Mouse (Mus musculus): Measurements from ENCODE around the gene Lix1l. TPM values are rescaled to one million over a fixed set of nuclear protein-coding genes. Genes with fewer than 3 reads are reported as not detected.
"Not testable (repeated sequence)": the region's sequence is repeated elsewhere in the genome, so short reads cannot be mapped to it uniquely, and the experiment has no call there.

Gene Lix1l
- polyA plus RNA-seq, 1 experiment from 2014 or later: 0.73 TPM

- Histone ChIP-seq H3K4me3 (replicated peaks) (peak within 1 kb of the TSS; percentile 94), H3K4me1 (replicated peaks) (peaks cover 45% of the 10 kb centered on the region), H3K9ac (peak within 1 kb of the TSS; percentile 96), H3K4me2 (peak within 1 kb of the TSS; percentile 93), H3K27me3 (no peaks in the 10 kb centered on the region), H3K36me3 (peaks cover 44% of the 10 kb centered on the region), H3K9me3 (replicated peaks) (no peaks in the 10 kb centered on the region), H3K27ac (peak within 1 kb of the TSS; percentile 87)
- ATAC-seq (ENCODE audit: low read depth) (peak; percentile 90), DNase-seq (peak; percentile 73)
- WGBS (ENCODE audit: insufficient replicate concordance): 3% methylated on average over 60 of the region's 60 CpGs
Observed at GRCm38 (mm10) chr3:96634928-96635879, 34.3 kb downstream of the Lix1l start, which contains the start of the genes Pex11b and Gm42957. Gene Pex11b, plus strand, starts transcription at chr3:96635376. Gene Gm42957, plus strand, starts transcription at chr3:96635474.

GRCm38 (mm10) chr3:96635906-96636305 is 35.0 kb downstream of the Lix1l start:
- no peaks in the 10 kb centered on the region for H3K27me3 ChIP-seq
- H3K9ac ChIP-seq: peak overlapping the region; percentile 96
- peak overlapping the region; percentile 93 for H3K4me2 ChIP-seq
- DNase-seq (no peak), ATAC-seq (ENCODE audit: low read depth) (peak; percentile 27)
- WGBS (ENCODE audit: insufficient replicate concordance): 8% methylated on average over 15 of the region's 15 CpGs
- H3K9me3 ChIP-seq (replicated peaks): no peaks in the 10 kb centered on the region
- peaks cover 39% of the 10 kb centered on the region for H3K4me1 ChIP-seq (replicated peaks)
- peak overlapping the region; percentile 87 for H3K27ac ChIP-seq
- peaks cover 40% of the 10 kb centered on the region for H3K36me3 ChIP-seq
- peak overlapping the region; percentile 94 for H3K4me3 ChIP-seq (replicated peaks)

- no peak for ATAC-seq (ENCODE audit: low read depth)
- 49% methylated on average over 11 of the region's 11 CpGs for WGBS (ENCODE audit: insufficient replicate concordance)
Observed at GRCm38 (mm10) chr3:96636448-96636847, 35.5 kb downstream of the Lix1l start.

DNA sequence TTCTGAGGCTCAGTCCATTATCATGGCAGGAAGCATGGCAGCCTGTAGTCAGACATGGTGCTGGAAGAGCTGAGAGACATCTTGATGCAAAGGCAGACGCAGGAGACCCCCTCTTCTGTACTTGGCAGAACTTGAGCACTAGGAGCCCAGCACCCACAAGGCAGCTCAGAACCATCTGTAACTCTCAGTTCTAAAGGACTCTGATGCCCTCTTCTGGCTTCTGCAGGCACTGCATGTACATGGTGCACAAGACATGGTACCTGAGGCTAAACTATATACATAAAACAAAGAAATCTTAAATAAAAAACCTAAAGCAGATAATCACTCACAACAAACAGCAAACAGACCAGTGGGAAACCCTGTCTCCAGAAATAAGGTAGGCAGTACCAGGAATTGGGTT is 38.3 kb downstream of the Lix1l start:
- WGBS (ENCODE audit: insufficient replicate concordance): 66% methylated on average over 1 of the region's 1 CpGs
- no peak overlapping the region for H3K4me2 ChIP-seq
- DNase-seq: peak; percentile 53

More at GRCm38 (mm10) chr3:96636448-96636847, 35.5 kb downstream of the Lix1l start:
- H3K9me3 ChIP-seq (replicated peaks): no peaks in the 10 kb centered on the region
- H3K9ac ChIP-seq: peak overlapping the region; percentile 96
- no peaks in the 10 kb centered on the region for H3K27me3 ChIP-seq
- H3K27ac ChIP-seq: peak overlapping the region; percentile 87; the same call in 1 of the 2 replicates
- H3K4me3 ChIP-seq (replicated peaks): peak overlapping the region; percentile 94
- peak; percentile 4 for DNase-seq
- peaks cover 35% of the 10 kb centered on the region for H3K4me1 ChIP-seq (replicated peaks)
- peak overlapping the region; percentile 93 for H3K4me2 ChIP-seq
- H3K36me3 ChIP-seq: peaks cover 36% of the 10 kb centered on the region

DNA sequence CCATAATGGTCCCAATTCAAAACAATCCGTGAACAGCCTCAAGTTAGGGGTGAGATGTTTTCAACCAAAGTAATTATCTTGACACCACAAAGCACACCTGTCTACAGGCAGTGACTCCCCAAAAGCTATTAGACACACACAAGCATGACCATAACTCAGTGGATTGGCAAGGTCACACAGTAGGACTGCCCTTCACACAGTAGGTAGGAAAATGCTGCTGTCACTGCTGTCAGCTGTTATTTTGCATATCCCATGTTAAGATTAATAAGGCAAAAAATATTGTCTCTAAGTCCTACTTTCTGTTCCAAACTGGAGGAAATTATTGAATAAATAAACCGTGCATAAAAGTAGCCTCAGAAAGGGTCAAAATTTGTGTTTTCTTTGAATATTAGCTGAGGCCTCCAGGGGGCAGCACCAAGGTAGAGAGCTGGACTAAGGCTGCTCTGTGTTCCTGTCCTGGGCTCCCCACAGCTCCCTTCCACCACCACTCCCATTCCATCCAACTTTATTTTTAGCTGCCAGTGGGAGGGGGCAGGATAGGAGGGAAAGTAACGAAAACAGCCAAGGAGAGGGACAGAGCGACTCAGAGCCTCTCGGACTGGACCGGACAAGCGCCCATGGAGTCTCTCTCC is 44.2 kb downstream of the Lix1l start, which contains the start of gene Itga10:
Gene Itga10, plus strand, starts transcription at position 567 of the 632 bp plus-strand sequence.
- no peaks in the 10 kb centered on the region for H3K9me3 ChIP-seq (replicated peaks)
- WGBS (ENCODE audit: insufficient replicate concordance): 81% methylated on average over 7 of the region's 7 CpGs
- no peaks in the 10 kb centered on the region for H3K27me3 ChIP-seq
- ATAC-seq (ENCODE audit: low read depth) (peak; percentile 34; the same call in 1 of the 2 replicates), DNase-seq (no peak)
- 0 out of 2 replicates have a peak, but pooled peaks cover 3% of the 10 kb centered on the region for H3K4me1 ChIP-seq (replicated peaks)
- H3K4me2 ChIP-seq: no peak within 1 kb of the TSS
- no peak within 1 kb of the TSS for H3K27ac ChIP-seq
- H3K36me3 ChIP-seq: peaks cover 24% of the 10 kb centered on the region
- no peak within 1 kb of the TSS for H3K9ac ChIP-seq
- H3K4me3 ChIP-seq (replicated peaks): no peak within 1 kb of the TSS

More for the DNA sequence above, 38.3 kb downstream of the Lix1l start:
- H3K4me3 ChIP-seq (replicated peaks): no peak overlapping the region
- no peak overlapping the region for H3K9ac ChIP-seq
- H3K4me1 ChIP-seq (replicated peaks): peaks cover 26% of the 10 kb centered on the region
- no peaks in the 10 kb centered on the region for H3K27me3 ChIP-seq
- H3K27ac ChIP-seq: no peak overlapping the region
- ATAC-seq (ENCODE audit: low read depth): no peak
- peaks cover 33% of the 10 kb centered on the region for H3K36me3 ChIP-seq
- no peaks in the 10 kb centered on the region for H3K9me3 ChIP-seq (replicated peaks)

DNA sequence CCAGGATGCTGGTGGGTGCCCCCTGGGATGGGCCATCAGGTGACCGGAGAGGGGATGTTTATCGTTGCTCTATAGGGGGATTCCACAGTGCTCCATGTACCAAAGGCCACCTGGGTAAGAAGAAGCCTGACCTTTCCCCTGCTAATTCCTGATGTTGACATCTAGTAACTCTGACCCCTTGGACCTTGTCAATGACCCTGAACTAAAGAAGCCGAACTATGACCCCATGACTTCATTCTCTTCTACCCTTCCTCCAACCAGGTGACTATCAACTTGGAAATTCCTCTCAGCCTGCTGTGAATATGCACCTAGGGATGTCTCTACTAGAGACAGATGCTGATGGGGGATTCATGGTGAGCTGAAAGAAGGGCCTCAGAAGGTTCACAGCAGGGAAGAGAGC is 46.4 kb downstream of the Lix1l start:
- no peak overlapping the region for H3K4me3 ChIP-seq (replicated peaks)
- H3K27me3 ChIP-seq: no peaks in the 10 kb centered on the region
- H3K4me1 ChIP-seq (replicated peaks): 0 out of 2 replicates have a peak, but pooled peaks cover 5% of the 10 kb centered on the region
- no peak overlapping the region for H3K9ac ChIP-seq
- 0 out of 2 replicates have a peak, but pooled peaks have one; percentile 18 for ATAC-seq (ENCODE audit: low read depth)
- WGBS (ENCODE audit: insufficient replicate concordance): 70% methylated on average over 3 of the region's 3 CpGs
- no peaks in the 10 kb centered on the region for H3K9me3 ChIP-seq (replicated peaks)
- H3K4me2 ChIP-seq: no peak overlapping the region
- H3K36me3 ChIP-seq: peaks cover 21% of the 10 kb centered on the region
- H3K27ac ChIP-seq: no peak overlapping the region
- no peak for DNase-seq

DNA sequence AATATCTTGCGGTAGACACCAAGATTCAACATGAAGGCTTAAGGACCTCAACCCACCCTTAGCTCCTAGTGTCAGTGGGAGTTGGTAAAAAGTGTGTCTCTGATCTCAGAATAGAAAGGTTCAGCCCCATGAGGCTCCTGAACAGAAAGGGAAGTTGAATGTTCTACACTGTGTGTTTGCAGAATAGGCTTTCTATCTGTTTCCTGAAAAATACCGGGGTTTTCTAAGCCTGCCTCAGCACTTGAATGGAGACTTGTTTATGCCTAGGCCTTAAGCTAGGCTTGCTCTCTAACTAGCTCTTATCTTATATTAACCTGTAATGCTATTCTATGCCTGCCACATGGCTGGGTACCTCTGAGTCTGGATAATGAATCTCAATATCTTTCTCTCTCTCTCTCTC is 60.0 kb downstream of the Lix1l start:
- no peaks in the 10 kb centered on the region for H3K9me3 ChIP-seq (replicated peaks)
- WGBS (ENCODE audit: insufficient replicate concordance): 56% methylated on average over 2 of the region's 2 CpGs

GRCm38 (mm10) chr3:96662731-96663316 is 61.9 kb downstream of the Lix1l start:
- Histone ChIP-seq H3K9ac (no peak overlapping the region), H3K4me2 (peak overlapping the region; percentile 59; the same call in 1 of the 2 replicates), H3K4me1 (replicated peaks) (peaks cover 12% of the 10 kb centered on the region), H3K36me3 (no peaks in the 10 kb centered on the region), H3K27ac (no peak overlapping the region), H3K4me3 (replicated peaks) (no peak overlapping the region), H3K9me3 (replicated peaks) (no peaks in the 10 kb centered on the region), H3K27me3 (0 out of 2 replicates have a peak, but pooled peaks cover 7% of the 10 kb centered on the region)
- ATAC-seq (ENCODE audit: low read depth) (no peak), DNase-seq (no peak)
- 65% methylated on average over 8 of the region's 8 CpGs for WGBS (ENCODE audit: insufficient replicate concordance)

More for the DNA sequence above, 60.0 kb downstream of the Lix1l start:
- H3K9ac ChIP-seq: no peak overlapping the region
- DNase-seq: no peak
- ATAC-seq (ENCODE audit: low read depth): no peak
- no peak overlapping the region for H3K4me2 ChIP-seq
- no peaks in the 10 kb centered on the region for H3K36me3 ChIP-seq
- peaks cover 12% of the 10 kb centered on the region for H3K4me1 ChIP-seq (replicated peaks)
- 0 out of 2 replicates have a peak, but pooled peaks cover 5% of the 10 kb centered on the region for H3K27me3 ChIP-seq
- no peak overlapping the region for H3K27ac ChIP-seq
- H3K4me3 ChIP-seq (replicated peaks): no peak overlapping the region

DNA sequence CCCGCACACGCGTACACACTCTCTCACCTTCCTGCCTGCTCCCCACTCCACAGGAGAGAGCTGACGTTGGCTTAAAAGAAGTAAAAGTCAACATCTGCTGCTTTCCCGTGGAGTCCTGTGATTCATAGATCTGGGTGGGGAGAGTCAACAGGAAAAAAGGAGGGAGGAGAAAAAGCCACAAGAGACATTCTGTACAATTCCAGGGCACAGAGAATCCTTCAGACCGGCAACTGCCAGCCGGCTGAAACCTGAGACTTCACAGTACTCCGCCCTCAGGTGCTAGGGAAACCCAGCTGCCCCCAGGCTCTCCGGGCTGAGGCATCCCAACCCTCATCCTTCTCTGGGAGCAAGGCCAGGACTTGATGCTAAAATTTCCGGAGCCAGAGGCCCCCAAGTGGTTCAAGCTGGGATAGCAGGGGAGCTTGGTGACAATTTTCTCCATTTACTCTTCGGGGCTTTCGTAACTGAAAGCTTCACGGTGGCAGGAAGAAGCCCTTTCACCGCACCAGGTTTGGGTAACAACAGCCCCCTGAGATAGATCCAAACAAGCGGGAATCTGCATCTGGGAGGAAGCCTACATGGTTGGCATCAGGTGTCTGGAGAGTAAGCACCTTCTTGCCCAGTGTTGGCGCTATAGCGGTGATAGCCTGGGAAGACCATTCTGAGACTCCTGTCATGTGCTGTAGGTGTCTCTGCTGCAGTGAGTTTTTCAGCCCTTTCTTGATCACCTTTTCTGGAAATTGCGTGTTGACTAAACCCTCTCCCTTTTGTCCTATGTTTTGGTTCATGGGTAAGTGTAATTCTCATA is 62.7 kb downstream of the Lix1l start:
- peak overlapping the region; percentile 31 for H3K4me3 ChIP-seq (replicated peaks)

DNA sequence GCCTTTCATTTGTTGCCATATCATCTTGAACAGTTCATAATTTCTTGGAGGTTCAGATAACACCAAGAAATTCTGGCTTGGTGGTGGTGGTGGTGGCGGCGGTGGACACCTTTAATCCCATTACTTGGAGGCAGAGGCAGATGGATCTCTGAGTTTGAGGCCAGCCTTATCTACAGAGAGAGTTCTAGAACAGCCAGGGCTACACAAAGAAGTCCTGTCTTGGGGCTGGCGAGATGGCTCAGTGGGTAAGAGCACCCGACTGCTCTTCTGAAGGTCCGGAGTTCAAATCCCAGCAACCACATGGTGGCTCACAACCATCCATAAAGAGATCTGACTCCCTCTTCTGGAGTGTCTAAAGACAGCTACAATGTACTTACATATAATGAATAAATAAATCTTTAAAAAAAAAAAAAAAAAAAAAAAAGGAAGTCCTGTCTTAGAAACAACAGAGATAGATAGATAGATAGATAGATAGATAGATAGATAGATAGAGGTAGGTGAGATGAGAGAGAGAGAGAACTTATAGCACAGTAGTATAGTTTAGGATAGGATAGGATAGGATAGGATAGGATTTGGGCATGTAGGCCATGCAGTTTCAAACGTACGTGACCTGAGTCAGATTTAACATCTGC is 64.9 kb downstream of the Lix1l start:
- not testable (repeated sequence) for H3K4me2 ChIP-seq; H3K27ac ChIP-seq; DNase-seq; H3K4me3 ChIP-seq (replicated peaks); H3K9ac ChIP-seq; H3K36me3 ChIP-seq; H3K9me3 ChIP-seq (replicated peaks); ATAC-seq (ENCODE audit: low read depth)
- 71% methylated on average over 7 of the region's 7 CpGs for WGBS (ENCODE audit: insufficient replicate concordance)
- Histone ChIP-seq H3K27me3 (peaks cover 19% of the 10 kb centered on the region), H3K4me1 (replicated peaks) (peaks cover 24% of the 10 kb centered on the region)

More for the DNA sequence above, 62.7 kb downstream of the Lix1l start:
- Histone ChIP-seq H3K36me3 (no peaks in the 10 kb centered on the region), H3K9ac (0 out of 2 replicates have a peak overlapping the region, but pooled peaks have one; percentile 38), H3K27me3 (0 out of 2 replicates have a peak, but pooled peaks cover 9% of the 10 kb centered on the region), H3K27ac (no peak overlapping the region), H3K9me3 (replicated peaks) (no peaks in the 10 kb centered on the region), H3K4me1 (replicated peaks) (peaks cover 12% of the 10 kb centered on the region), H3K4me2 (peak overlapping the region; percentile 59)
- WGBS (ENCODE audit: insufficient replicate concordance): 11% methylated on average over 17 of the region's 18 CpGs
- DNase-seq (peak; percentile 34), ATAC-seq (ENCODE audit: low read depth) (peak; percentile 26; the same call in 1 of the 2 replicates)
